Mouse (Mus musculus) fat pad, adult 2 months (tissue): ENCODE results near the gene Mccc2.

ENCODE experiments used
- DNase-seq: peaks from one replicate; pipeline ENCODE4 v3.0.0-alpha.2; 2011; ENCODE audit warnings: low read depth, low spot score; ENCODE audit errors: extremely low read depth

The Mccc2 gene

GRCm38 (mm10) chr13:99940601-99941000, 74.8 kb downstream of the Mccc2 start:
- DNase-seq, result no peak

DNA sequence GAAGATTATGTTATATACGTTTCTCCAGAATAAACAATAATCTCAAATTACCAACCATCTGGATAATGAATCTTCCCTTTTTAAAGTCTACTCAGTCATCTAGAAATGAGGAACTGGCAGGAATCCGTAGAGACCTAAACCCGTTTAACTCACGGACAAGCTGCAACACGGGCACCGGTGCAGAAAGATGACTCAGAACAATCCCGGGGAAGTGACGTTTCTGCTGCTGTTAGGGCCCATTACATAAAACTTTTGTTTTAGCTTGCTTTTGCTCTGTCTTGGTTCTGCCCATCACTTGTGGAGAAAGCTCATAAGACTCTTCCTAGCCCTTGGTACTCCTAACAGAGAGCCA, 76.1 kb downstream of the Mccc2 start:
- no peak for DNase-seq

GRCm38 (mm10) chr13:99938606-99939319, 76.7 kb downstream of the Mccc2 start:
- DNase-seq, result no peak

DNA sequence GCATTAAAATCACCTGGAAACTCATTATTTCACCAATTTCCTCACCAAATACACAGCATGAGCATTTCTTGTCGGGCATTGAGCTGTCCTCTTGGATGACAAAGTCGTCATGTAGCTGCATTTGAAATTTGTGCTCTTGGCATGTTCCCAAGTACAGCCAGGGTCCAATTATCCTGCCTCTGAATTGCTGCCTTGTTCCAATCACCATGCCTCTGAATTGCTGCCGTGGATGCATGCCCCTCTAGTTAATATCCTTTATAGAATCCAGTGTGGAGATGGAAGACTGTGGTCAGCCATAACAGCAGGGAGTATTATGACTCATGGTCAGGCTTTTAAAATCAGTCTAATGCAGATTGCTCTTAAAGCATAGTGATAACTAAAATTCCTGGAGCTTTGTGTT, 77.7 kb downstream of the Mccc2 start:
- no peak for DNase-seq

GRCm38 (mm10) chr13:99932406-99932805, 83.0 kb downstream of the Mccc2 start:
- DNase-seq, result no peak

- no peak for DNase-seq
These were observed 83.9 kb downstream of the Mccc2 start for GRCm38 (mm10) chr13:99931502-99931901.

DNA sequence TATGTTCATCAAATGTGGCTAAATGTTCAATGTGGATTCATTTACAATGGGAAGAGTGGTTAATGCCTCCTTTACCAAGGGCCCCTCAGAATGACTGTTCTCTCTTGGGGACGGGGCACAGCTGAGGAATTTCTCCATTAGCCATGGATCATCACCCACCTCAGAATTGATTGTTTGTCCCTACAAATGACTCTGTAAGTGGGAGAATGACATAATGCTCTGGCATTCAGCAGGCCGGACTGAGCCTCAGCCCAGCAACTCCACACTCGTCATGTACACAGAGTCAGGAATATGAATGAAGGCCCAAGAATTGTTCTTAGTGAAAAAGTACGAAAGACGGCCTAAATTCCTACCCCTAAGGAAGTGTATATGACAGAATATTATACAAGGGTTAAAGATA, 89.2 kb downstream of the Mccc2 start:
- no peak for DNase-seq

GRCm38 (mm10) chr13:99915632-99916031, 99.8 kb downstream of the Mccc2 start:
- DNase-seq, result no peak

GRCm38 (mm10) chr13:99900965-99901364, 114.5 kb downstream of the Mccc2 start, which contains the start of gene Cartpt:
Cartpt (minus strand) TSS chr13:99901091.
- no peak for DNase-seq

- no peak for DNase-seq
These were observed 114.9 kb downstream of the Mccc2 start for GRCm38 (mm10) chr13:99900557-99900892.

GRCm38 (mm10) chr13:99899670-99900556, 115.5 kb downstream of the Mccc2 start:
- no peak for DNase-seq

DNA sequence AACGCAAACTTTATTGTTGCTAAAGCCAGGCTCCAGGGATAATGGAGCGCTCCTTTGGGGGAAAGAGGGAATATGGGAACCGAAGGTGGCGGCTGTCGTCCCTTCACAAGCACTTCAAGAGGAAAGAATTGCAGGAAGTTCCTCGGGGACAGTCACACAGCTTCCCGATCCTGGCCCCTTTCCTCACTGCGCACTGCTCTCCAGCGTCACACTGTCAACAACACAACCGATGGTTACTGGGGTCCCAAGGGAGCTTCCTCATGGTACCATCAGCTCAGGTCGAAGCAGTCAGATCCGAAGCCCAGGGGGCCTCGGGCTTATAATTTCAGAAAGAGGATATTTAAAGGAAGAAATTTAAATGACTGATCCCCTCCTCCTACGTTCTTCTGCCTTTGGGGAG, 116.6 kb downstream of the Mccc2 start:
- DNase-seq, result no peak
